Mouse (Mus musculus) activated CD4-positive, CD25-positive, alpha-beta regulatory T cell, adult 4 months (primary cell): ENCODE data around the gene Cep89. TPM values are rescaled to one million over a fixed set of nuclear protein-coding genes. Genes with fewer than 3 reads are reported as not detected.

Source experiments
- ATAC-seq: one replicate; pipeline ENCODE4 v1.8.0; 2017
- polyA plus RNA-seq, 2 experiments: library from polyadenylated mRNA; unstranded; fragments of 100-300 nt; shearing (Covaris generic); gene quantifications; one replicate each; pipeline ENCODE4 v1.2.1; 2017

Gene Cep89
- 10 to 100 TPM; 11.8 to 15.1 TPM for polyA plus RNA-seq

DNA sequence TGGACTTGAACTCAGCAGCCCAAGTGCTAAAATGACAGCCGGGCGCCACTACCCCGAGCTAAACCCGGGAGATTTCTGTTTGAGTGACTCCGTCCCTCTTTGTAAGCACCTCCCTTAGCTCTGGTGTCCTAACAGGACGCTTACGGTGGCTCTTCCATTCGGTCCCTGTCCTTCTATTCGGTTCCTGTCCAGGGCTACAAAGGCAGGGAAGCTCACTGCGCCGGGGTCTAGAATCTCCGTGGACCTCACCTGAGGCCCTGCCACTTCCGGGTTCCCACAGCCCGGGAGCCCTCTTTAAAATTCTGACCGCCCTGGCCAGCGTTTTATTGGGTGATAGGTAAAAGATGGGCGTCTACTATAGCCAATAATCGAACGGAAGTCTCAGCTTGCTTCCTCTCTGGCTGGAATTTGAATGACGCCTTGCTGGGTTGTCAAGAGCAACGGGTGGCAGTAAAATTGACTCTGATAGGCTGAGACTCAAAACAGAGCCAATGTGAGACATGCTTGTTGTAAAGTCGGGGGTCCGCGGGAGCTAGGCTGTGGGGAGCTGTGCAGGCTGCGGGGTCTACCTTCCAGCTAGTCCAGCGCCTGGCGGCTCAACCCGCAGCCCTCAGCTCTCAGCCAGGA, at the start of gene Cep89, which contains the start of gene Faap24:
TSS of gene Cep89 (plus strand) at position 494 of the 627 bp plus-strand sequence.
TSS of gene Faap24 (minus strand) at position 295 of the 627 bp plus-strand sequence.
- ATAC-seq = peak; percentile 98

DNA sequence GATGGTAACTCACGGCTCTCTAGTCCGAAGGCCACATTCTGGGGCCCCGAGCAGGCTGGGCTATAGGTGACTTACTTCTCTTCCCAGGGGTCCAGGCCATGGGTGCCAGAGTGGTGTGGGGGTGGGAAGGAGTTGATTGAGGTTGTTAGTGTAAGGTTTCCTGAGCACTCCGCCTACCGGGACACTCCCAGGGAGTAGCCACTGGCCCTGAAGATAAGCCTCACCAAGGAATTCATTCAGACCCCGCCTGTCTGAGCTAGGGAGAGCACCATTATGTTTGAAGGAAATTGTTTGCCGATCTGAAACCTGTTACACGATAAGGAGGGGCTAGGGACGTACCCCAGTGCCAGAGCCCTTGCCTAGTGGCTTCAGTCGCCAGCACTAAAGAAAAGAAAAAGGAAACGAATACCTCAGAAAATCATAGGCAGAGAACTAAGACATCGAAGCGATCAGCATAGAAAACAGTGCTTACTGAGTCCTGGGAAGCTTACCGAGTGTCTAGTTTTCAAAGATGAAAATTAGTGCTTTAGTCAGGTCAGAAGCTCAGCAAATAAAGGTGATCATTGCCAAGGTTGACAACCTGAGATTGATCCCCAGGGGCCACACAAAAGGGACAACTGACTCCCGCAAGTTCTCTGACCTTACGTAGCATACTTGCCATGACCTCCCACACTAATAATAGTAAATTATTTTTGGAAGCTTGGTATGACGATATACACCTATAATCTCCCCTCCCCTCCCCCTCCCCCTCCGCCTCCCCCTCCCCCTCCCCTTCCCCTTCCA, 48.7 kb upstream of the Cep89 start:
- no peak for ATAC-seq

GRCm38 (mm10) chr7:35349022-35349421, 47.8 kb upstream of the Cep89 start:
- ATAC-seq = no peak

- ATAC-seq = no peak
These were observed 46.8 kb upstream of the Cep89 start for GRCm38 (mm10) chr7:35349886-35350684.

DNA sequence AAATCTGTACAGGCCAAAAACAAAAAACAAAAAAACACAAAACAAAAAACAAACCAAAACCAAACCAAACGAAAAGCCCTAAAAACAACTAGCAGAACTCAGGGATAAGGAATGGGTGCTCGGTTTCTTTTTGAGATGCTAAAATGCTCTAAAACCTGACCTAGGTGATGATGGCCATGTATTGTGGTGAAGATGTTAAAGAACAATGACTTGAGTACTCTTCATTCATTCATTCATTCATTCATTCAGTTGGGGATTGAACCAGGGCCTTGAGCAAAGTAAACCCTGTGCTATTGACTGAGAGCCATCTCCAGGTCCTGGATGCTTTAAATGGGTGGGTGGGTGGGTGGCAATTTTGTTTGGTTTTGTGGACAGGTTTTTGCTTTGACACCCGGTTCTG, 45.7 kb upstream of the Cep89 start:
- ATAC-seq = no peak

DNA sequence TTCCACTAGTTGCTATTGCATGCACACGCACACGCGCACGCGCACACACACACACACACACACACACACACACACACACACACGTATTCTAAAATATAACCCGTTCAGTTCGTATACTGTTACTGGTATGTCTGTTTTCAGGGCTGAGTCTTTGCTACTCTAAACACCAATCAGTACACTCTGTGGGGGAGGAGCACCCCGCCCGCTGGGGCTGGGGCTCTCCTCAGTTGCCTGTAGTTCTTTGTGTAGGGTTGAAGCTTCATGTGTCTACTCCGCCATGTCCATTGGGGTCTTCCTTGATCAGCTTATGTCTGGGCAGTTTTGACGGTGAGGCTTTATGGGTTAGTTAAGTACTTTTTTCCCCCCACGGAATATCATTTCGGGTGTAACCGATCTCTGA, 43.5 kb upstream of the Cep89 start:
- ATAC-seq = no peak

DNA sequence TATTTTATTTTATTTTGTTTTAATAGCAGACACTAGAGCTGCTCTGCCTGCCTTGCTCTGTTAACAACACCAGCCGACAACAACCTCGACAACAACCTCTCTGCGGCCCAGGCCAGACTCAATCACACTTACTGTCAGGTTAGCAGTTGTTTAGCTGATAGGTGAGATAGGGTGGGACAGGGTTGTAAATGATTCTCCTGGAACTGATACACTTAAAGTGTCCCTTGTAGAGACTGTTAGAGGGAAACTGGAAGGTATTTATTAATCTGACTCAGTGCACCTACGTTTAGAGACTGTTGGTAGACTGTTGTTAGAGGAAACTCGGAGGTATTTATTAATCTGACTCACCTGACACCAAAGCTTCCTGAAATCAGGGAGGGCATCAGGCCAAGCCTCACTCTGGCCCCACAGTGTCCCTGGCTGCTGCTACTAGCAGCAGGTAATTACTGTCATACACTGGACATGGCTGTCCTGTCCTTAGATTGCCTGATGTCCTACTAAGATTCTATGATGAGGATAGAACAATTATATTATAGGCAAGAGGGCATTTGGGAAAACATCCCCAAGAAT, 41.4 kb upstream of the Cep89 start:
- no peak for ATAC-seq

- no peak for ATAC-seq
These were observed 39.2 kb upstream of the Cep89 start for GRCm38 (mm10) chr7:35357621-35358020.

DNA sequence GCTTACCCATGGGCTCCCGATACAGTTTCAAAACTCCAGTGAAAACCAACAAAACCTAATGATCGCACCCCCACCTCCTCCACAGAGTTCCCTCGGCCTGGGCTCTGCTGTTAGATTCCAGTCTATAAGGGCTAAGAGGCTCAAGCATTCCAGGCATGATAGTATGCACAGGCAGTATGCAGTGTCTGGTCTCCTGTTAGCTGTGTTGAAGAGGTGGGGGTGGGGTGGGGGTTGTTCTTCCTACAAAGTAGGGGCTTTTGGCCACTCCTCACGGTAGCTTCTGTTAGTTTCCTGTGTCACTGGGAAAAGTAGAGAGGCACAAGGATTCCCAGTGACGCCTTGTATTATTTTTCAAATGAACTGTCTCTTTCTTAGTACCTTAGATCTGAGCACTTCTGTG, 34.6 kb upstream of the Cep89 start:
- ATAC-seq = no peak

- ATAC-seq = no peak
These were observed 34.0 kb upstream of the Cep89 start for GRCm38 (mm10) chr7:35362868-35363267.

- ATAC-seq = no peak
These were observed 31.5 kb upstream of the Cep89 start for GRCm38 (mm10) chr7:35365161-35365910.

DNA sequence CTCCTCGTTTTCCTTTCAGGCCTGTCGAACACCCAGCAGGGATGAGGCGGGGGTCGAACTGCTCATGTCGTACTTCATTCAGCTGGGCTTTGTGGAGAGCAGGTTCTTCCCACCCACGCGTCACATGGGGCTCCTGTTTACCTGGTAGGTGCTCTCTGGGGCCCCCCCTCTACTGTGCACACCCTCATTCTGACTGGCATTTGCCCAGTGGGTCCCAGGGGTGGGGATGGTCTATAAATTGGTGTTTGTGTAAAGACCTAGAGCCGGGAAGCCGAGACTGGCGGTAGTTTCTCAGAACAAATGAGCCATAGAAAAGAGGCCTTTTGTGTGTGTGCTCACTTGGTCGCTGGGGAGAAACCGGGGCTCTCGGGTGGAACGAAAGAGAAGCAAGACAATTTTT, 25.7 kb upstream of the Cep89 start:
- ATAC-seq = no peak

DNA sequence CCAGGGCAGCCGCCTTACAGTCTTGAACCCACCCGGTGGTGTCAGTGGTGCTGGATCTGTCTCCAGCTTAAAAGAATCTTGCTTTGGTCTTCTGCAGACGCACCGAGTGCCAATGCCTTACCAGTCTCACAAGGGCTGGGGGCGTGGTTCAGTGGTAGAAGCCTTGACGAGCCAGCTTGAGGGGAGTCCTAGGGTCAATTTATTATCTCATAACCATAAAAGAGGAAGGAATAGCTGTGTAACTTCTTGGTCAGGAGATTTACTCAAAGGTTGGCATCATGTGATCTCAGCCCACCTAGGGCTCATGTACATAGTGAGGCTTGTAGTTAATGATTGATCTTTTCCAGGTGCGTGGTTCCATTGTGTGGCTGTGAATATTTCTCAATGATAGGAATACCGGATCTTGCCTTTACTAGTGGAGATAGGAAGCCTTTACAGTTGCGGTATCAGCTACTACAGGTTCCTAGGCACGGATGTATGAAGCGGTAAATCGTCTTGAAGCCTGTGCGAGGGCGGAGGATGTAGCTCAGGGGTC, 24.3 kb upstream of the Cep89 start:
- ATAC-seq = no peak

DNA sequence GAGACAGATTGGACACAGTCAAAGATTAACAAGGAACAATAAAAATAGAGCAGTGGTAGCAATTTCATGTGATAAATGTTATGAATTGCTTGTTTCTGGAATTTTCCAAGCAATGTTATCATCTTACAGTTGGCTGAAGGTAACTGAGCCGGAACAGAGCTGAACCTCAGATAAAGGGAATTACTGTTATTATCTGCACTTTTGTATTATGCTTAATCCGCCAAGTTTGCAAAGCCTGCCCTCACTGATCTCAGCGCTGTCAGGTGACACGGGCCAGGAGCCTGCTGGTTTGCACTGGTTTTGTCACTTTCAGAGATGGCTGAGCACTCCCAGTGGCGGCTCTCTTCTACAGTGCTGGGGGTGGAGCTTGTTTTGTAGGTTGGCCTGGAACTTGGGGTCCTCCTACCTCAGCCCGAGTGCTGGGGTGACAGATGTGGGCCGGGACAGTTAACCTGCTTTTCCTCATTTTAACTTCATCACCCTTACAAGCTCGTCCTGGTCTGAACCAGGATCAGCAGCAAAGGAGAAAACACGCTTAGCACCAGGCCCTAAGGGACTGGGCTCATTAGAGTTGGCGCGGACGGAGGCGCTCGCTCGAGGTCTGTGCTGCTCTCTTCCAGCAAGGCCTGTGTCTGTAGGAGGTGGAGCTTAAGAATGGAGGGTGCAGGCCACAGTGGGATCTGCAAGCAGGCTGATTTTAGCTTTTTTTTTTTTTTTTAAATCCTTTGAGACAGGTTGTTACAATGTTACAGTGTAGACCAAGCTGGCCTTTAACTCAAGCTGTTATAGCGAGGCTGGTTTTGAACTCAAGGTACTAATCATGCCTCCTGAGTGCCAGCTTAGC, 23.5 kb upstream of the Cep89 start:
- no peak for ATAC-seq

DNA sequence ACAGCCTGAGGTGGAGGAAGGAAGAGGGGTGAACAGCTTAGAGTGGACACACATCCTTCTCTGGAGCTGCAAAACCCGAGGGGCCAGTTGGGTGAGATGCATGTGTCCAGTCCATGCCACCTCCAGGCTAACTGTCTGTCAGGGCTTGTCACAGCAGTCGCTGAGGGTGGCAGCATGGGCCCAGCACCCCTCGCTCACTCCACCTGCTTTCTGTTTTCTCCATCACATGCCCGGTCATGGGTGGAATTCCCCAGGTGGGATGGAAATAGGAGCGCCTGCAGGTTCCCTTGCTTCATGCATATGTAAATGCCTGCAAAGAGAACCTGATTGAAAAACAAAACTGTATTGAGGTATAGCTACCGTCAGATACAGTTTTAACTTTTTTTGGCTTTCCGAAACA, 22.6 kb upstream of the Cep89 start:
- no peak for ATAC-seq

GRCm38 (mm10) chr7:35376623-35377022, 20.2 kb upstream of the Cep89 start:
- ATAC-seq = no peak

- no peak for ATAC-seq
These were observed 17.2 kb upstream of the Cep89 start for GRCm38 (mm10) chr7:35379492-35380119.

DNA sequence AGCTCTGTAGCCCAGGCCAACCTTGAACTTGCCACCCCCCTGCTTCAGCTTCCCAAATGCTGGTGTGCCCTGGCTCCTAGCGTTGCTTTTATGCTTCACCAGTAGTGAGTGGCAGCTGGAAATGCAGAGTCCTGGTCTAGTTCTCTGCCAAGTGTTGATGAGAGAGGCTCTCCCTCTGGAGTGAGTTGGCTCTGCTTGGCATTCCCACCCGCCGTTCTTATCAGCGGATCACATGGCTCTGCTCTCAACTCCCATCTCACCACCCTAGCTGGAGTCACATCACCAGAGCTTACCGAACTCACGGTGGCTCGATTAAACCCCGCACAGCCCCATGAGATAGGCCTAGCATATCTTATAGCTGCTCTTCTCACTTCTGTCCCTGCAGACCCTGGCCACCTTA, 16.5 kb upstream of the Cep89 start:
- ATAC-seq = no peak

GRCm38 (mm10) chr7:35381861-35382260, 15.0 kb upstream of the Cep89 start:
- ATAC-seq = no peak

- ATAC-seq = no peak
These were observed 14.0 kb upstream of the Cep89 start for GRCm38 (mm10) chr7:35382706-35383353.
